Comparison of ENCODE assay signal across 8 mouse cellular contexts in the genomic region with DNA sequence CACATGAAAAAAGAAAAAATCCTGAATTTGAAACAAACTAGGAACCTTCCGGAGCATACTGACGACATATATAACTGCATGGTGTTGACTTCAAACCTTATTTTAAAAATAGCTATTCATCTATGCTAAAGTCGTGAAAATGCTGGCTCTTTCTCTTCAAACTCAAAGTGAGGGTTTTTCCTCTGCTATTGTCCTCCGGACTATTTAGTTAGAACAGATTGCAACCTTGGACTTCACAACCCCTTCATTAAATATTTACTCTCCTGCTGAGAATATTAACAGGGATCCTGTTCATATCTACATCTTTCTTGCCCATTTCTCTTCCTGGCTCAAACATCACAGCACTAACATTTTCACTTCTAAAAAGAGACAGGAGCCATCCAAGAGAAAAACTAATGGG.
DNase-seq lines count a peak whose midpoint lies in the region; ATAC-seq lines count a peak whose summit lies in the region.

No protein-coding gene starts in this region.

- no peaks in the 10 kb centered on the region for H3K27me3 ChIP-seq in kidney, embryonic 16.5 days (ENCODE audit: insufficient read depth, low read length)
- peaks cover 16% of the 10 kb centered on the region for H3K27me3 ChIP-seq in embryonic facial prominence, embryonic 10.5 days (replicated peaks; ENCODE audit: low read depth, poor library complexity, severe bottlenecking)
- 0 out of 2 replicates have a peak, but pooled peaks cover 2% of the 10 kb centered on the region for H3K27me3 ChIP-seq in hindbrain, embryonic 15.5 days
- H3K27me3 ChIP-seq in midbrain, embryonic 15.5 days (replicated peaks) = no peaks in the 10 kb centered on the region; the same call in 1 of the 2 replicates

- 3% methylated on average over 4 of the region's 4 CpGs for WGBS in kidney, embryonic 16.5 days
- 4% methylated on average over 4 of the region's 4 CpGs for WGBS in embryonic facial prominence, embryonic 10.5 days
- 4% methylated on average over 4 of the region's 4 CpGs for WGBS in hindbrain, embryonic 15.5 days
- 1% methylated on average over 4 of the region's 4 CpGs for WGBS in midbrain, embryonic 15.5 days

- peak overlapping the region; percentile 75 for H3K4me3 ChIP-seq in kidney, embryonic 16.5 days (ENCODE audit: low read length)
- H3K4me3 ChIP-seq in embryonic facial prominence, embryonic 10.5 days = peak overlapping the region; percentile 67
- H3K4me3 ChIP-seq in hindbrain, embryonic 15.5 days = peak overlapping the region; percentile 51
- peak overlapping the region; percentile 65 for H3K4me3 ChIP-seq in midbrain, embryonic 15.5 days

- no peak for ATAC-seq in kidney, embryonic 16.5 days (ENCODE audit: low FRiP score, low TSS enrichment)
- no peak for ATAC-seq in hindbrain, embryonic 15.5 days (ENCODE audit: low FRiP score, low read depth)
- no peak for ATAC-seq in midbrain, embryonic 15.5 days (replicated peaks)

- 0 out of 2 replicates have a peak, but pooled peaks cover 4% of the 10 kb centered on the region for H3K4me1 ChIP-seq in kidney, embryonic 16.5 days (ENCODE audit: insufficient read depth, low read length)
- H3K4me1 ChIP-seq in embryonic facial prominence, embryonic 10.5 days = peaks cover 6% of the 10 kb centered on the region; the same call in 1 of the 2 replicates
- H3K4me1 ChIP-seq in hindbrain, embryonic 15.5 days (replicated peaks) = no peaks in the 10 kb centered on the region
- no peaks in the 10 kb centered on the region for H3K4me1 ChIP-seq in midbrain, embryonic 15.5 days

- H3K4me2 ChIP-seq in kidney, embryonic 16.5 days (replicated peaks; ENCODE audit: low read depth, low read length) = peak overlapping the region; percentile 72
- peak overlapping the region; percentile 65 for H3K4me2 ChIP-seq in hindbrain, embryonic 15.5 days
- peak overlapping the region; percentile 70 for H3K4me2 ChIP-seq in midbrain, embryonic 15.5 days

- H3K27ac ChIP-seq in kidney, embryonic 16.5 days (ENCODE audit: low read length) = peak overlapping the region; percentile 89; the same call in 1 of the 2 replicates
- no peak overlapping the region for H3K27ac ChIP-seq in embryonic facial prominence, embryonic 10.5 days (replicated peaks)
- H3K27ac ChIP-seq in hindbrain, embryonic 15.5 days (replicated peaks) = no peak overlapping the region
- H3K27ac ChIP-seq in midbrain, embryonic 15.5 days = no peak overlapping the region

- no peak for DNase-seq in kidney, postnatal 10 days
- DNase-seq in embryonic facial prominence, embryonic 10.5 days (ENCODE audit: low spot score) = no peak
- DNase-seq in embryo, embryonic 10.5 days (ENCODE audit: low spot score) = no peak
- no peak for DNase-seq in urinary bladder, adult 18-20 months (ENCODE audit: low spot score in 2 of 2)
- DNase-seq in T-cell, adult 2 months (ENCODE audit: low spot score) = no peak

- H3K36me3 ChIP-seq in kidney, embryonic 16.5 days (ENCODE audit: insufficient read depth, low read length) = no peaks in the 10 kb centered on the region
- no peaks in the 10 kb centered on the region for H3K36me3 ChIP-seq in embryonic facial prominence, embryonic 10.5 days (replicated peaks)
- H3K36me3 ChIP-seq in hindbrain, embryonic 15.5 days = no peaks in the 10 kb centered on the region
- H3K36me3 ChIP-seq in midbrain, embryonic 15.5 days (replicated peaks) = no peaks in the 10 kb centered on the region

- peak overlapping the region; percentile 75 for H3K9ac ChIP-seq in kidney, embryonic 16.5 days (replicated peaks; ENCODE audit: low read length)
- peak overlapping the region; percentile 55; the same call in 1 of the 2 replicates for H3K9ac ChIP-seq in hindbrain, embryonic 15.5 days
- H3K9ac ChIP-seq in midbrain, embryonic 15.5 days = peak overlapping the region; percentile 46

- no peaks in the 10 kb centered on the region for H3K9me3 ChIP-seq in kidney, embryonic 16.5 days (ENCODE audit: low read length)
- H3K9me3 ChIP-seq in embryonic facial prominence, embryonic 10.5 days = no peaks in the 10 kb centered on the region
- no peaks in the 10 kb centered on the region for H3K9me3 ChIP-seq in hindbrain, embryonic 15.5 days
- no peaks in the 10 kb centered on the region for H3K9me3 ChIP-seq in midbrain, embryonic 15.5 days
